Mouse (Mus musculus) cortical plate, adult 2 months (tissue): ENCODE measurements around the gene Sectm1b.

Experiments
- CTCF ChIP-seq: fragments of 200-500 bp; IDR thresholded peaks from 2 replicates; pipeline ENCODE4 v1.5.1; 2011; ENCODE audit warnings: mild to moderate bottlenecking, control low read depth, low read length; ENCODE audit not compliant: insufficient read depth; ENCODE audit errors: extremely low read depth
- POLR2A ChIP-seq: fragments of 200-500 bp; IDR thresholded peaks from 2 replicates; pipeline ENCODE4 v1.6.1; 2011; ENCODE audit warnings: mild to moderate bottlenecking, low read length, control low read depth; ENCODE audit not compliant: insufficient read depth; ENCODE audit errors: extremely low read depth

DNA sequence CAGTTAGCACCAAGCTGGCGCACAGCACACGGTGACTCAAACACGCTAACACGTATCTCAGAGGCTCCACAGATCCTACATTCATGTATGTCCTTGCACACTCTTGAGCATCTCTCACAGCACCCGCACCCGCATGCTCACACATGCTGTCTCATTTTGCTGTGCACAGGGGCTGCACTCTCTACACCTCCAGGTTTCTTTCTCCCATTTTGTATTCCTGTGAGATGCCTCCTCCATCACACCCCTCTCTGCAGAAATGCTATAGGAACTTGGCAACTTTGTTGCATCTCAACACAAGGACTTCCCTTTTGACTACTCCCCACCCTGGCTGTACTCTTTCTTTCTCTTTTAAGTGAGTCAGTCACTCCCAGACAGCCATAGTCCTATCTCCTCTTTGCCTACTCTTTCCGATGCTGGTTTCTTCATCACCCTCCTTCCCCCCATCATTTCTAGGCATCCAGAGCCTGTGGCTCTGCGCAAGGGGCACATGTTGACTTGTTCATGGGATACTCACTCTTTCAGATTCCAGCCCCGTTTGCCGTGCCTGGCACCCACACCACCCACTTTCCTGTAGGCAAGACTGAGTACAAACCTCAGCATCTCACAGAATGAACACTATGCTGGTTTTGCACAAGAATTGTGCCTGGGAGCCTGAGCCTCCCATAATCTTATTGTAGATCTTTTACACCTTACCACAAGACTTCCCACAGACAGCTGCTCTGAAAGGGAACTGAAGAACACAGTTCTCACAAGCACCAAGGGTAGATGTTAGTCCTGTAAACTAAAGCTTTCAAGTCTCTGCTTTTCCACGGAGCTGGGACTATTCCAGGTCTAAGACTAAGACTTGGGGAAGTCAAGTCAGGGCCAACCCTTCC, 24.8 kb downstream of the Sectm1b start:
- TF ChIP-seq CTCF (no peak), POLR2A (no peak)
